ENCODE assay signal across 28 mouse cellular contexts in genomic region chr14:55006541-55006940, GRCm38 (mm10). TPM values are rescaled to one million over a fixed set of nuclear protein-coding genes. Genes with fewer than 3 reads are reported as not detected.
"Had no signal": no experiment of that assay in that cellular context is flagged by ENCODE, and none has a peak within 500 bp of the region (broad histone marks: within the 10 kb centered on the region; RNA-seq: fewer than 3 reads in every experiment).

No protein-coding gene starts in this region.

- DNase-seq: kidney, postnatal 14 days; kidney, postnatal 4 days; left cerebral cortex, postnatal 4 days; liver, postnatal 0 days; lung, embryonic 14.5 days; midbrain, embryonic 14.5 days; thymus, adult 18-20 months; thymus, postnatal 36 days had no signal

- H3K4me1 ChIP-seq: limb, embryonic 12.5 days; limb, embryonic 15.5 days had no signal

- ATAC-seq: liver, postnatal 0 days; lung, postnatal 0 days had no signal

- H3K4me2 ChIP-seq: limb, embryonic 12.5 days; limb, embryonic 15.5 days; liver, embryonic 11.5 days; lung, embryonic 14.5 days had no signal

- H3K9ac ChIP-seq: limb, embryonic 12.5 days; limb, embryonic 15.5 days; liver, embryonic 14.5 days; liver, postnatal 0 days; lung, embryonic 14.5 days had no signal

- H3K36me3 ChIP-seq: limb, embryonic 12.5 days; limb, embryonic 15.5 days had no signal

- H3K9me3 ChIP-seq: limb, embryonic 15.5 days had no signal

- H3K4me3 ChIP-seq: limb, embryonic 12.5 days; limb, embryonic 15.5 days had no signal

- H3K27me3 ChIP-seq: limb, embryonic 12.5 days; limb, embryonic 15.5 days had no signal

- H3K27ac ChIP-seq: limb, embryonic 12.5 days; limb, embryonic 15.5 days; liver, embryonic 14.5 days; macrophage had no signal

RNA-seq across cellular contexts. Expression of gene Myh7, which starts 12.1 kb away (rescaled TPM):
- total RNA-seq: megakaryocyte, adult 5-6 weeks had no signal
- polyA plus RNA-seq: macrophage; spleen, adult 2 months had no signal

RNA-seq across cellular contexts. Expression of gene Gm17428, which starts 29.8 kb away (rescaled TPM):
- total RNA-seq: layer of hippocampus, adult 18-20 months; layer of hippocampus, postnatal 14 days; left cerebral cortex, adult 8-10 months; left cerebral cortex, postnatal 14 days; left cerebral cortex, postnatal 4 days; megakaryocyte, adult 5-6 weeks; midbrain, postnatal 0 days had no signal
- polyA plus RNA-seq: kidney, embryonic 16.5 days; limb, embryonic 12.5 days; limb, embryonic 15.5 days; liver, embryonic 11.5 days; liver, embryonic 14.5 days; liver, postnatal 0 days; lung, embryonic 14.5 days; lung, postnatal 0 days; macrophage; midbrain, embryonic 14.5 days; midbrain, postnatal 0 days; neural tube, embryonic 11.5 days; neural tube, embryonic 14.5 days; small intestine, adult 2 months; spleen, adult 2 months; stomach, embryonic 16.5 days; testis, adult 2 months; urinary bladder, adult 2 months had no signal

RNA-seq across cellular contexts. Expression of gene Myh6, which starts 39.8 kb away (rescaled TPM):
- total RNA-seq: megakaryocyte, adult 5-6 weeks had no signal
- polyA plus RNA-seq: macrophage; small intestine, adult 2 months had no signal
